Mouse (Mus musculus) neural tube, embryonic 12.5 days (tissue): Measurements from ENCODE around the gene Gm8660. TPM values are rescaled to one million over a fixed set of nuclear protein-coding genes. Genes with fewer than 3 reads are reported as not detected.
"Not testable (repeated sequence)": the region's sequence is repeated elsewhere in the genome, so short reads cannot be mapped to it uniquely, and the experiment has no call there.

Source experiments
- ATAC-seq: fragments of 200-750 bp; cut with Nextera tagmentation; 2 replicates; pipeline ENCODE4 v1.8.0; 2017; ENCODE audit warnings: low read depth, mild to moderate bottlenecking, moderate TSS enrichment, moderate library complexity; ENCODE audit not compliant: low FRiP score
- H3K27ac ChIP-seq: fragments of 300-500 bp; sonication (generic); 2 replicates; pipeline ENCODE4 v1.5.1; 2016
- H3K27me3 ChIP-seq: fragments of 300-500 bp; sonication (generic); replicated peaks from 2 replicates; pipeline ENCODE4 v1.6.1; 2016; ENCODE audit warnings: mild to moderate bottlenecking
- H3K36me3 ChIP-seq: fragments of 300-500 bp; sonication (generic); 2 replicates; pipeline ENCODE4 v1.6.1; 2016; ENCODE audit warnings: mild to moderate bottlenecking
- H3K4me1 ChIP-seq: fragments of 300-500 bp; sonication (generic); 2 replicates; pipeline ENCODE4 v1.6.1; 2016
- H3K4me2 ChIP-seq: fragments of 300-500 bp; sonication (generic); replicated peaks from 2 replicates; pipeline ENCODE4 v1.6.1; 2016; ENCODE audit warnings: mild to moderate bottlenecking
- H3K4me3 ChIP-seq: fragments of 300-500 bp; sonication (generic); 2 replicates; pipeline ENCODE4 v1.5.1; 2016
- H3K9ac ChIP-seq: fragments of 300-500 bp; sonication (generic); 2 replicates; pipeline ENCODE4 v1.6.1; 2016; ENCODE audit warnings: mild to moderate bottlenecking
- H3K9me3 ChIP-seq: fragments of 300-500 bp; sonication (generic); 2 replicates; pipeline ENCODE4 v1.6.1; 2016; ENCODE audit warnings: mild to moderate bottlenecking
- WGBS: fragments of 180-500 bp; shearing (Covaris S2); methylation state at CpG from one replicate; pipeline ENCODE4 v1.1.7; 2016; 5-methylcytosine and 5-hydroxymethylcytosine counted together
- polyA plus RNA-seq: library from polyadenylated mRNA; unstranded; fragments of >200 nt; fragmentation: Nextera tagmentation; extraction: Ambion mirVana; gene quantifications from 2 replicates; pipeline ENCODE4 v1.2.1, GENCODE M21; 2016

The Gm8660 gene
- polyA plus RNA-seq: not detected in 2 replicates

DNA sequence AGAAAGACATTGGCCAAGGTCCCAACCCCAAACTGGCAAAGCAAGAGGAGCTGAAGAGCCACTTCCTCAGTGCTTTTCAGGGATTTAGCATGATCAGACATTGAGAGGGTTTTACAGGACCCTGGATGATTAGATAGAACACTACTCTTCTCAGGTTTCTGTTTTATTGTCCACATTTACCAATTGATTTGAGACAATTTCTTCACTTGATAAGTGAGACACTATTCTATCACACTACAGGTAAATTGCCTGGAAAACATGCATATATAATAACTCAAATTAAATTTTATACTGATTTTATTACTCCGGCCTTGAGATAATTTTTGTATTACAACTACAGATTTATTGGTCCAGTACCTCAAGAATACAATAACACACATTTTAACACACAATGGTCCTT, at the start of gene Gm8660:
Gene Gm8660, minus strand, starts transcription at position 101 of the 400 bp plus-strand sequence.
- H3K4me1 ChIP-seq, H3K4me3 ChIP-seq, H3K9me3 ChIP-seq, H3K36me3 ChIP-seq, H3K4me2 ChIP-seq, H3K27me3 ChIP-seq, H3K27ac ChIP-seq, H3K9ac ChIP-seq, ATAC-seq: not testable (repeated sequence)
- no CpG with 5 or more reads among the region's 1 CpGs for WGBS

DNA sequence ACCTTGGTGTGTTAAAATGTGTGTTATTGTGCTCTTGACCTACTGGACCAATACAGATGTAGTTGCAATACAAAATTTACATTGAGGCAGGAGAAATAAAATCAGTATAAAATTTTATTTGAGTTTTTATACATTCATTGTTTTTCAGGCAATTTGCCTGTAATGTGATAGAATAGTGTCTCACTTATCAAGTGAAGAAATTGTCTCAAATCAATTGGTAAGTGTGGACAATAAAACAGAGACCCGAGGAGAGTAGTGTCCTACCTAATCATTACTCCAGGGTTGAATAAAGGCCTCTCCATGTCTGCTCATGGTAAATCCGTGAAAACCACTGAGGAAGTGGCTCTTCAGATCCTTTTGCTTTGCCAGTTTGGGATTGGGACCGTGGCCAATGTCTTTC, 42.4 kb upstream of the Gm8660 start, which contains the start of gene Vmn1r148:
Gene Vmn1r148, plus strand, starts transcription at position 301 of the 400 bp plus-strand sequence.
- not testable (repeated sequence) for H3K4me2 ChIP-seq, H3K27ac ChIP-seq, ATAC-seq, H3K27me3 ChIP-seq, H3K4me1 ChIP-seq, H3K4me3 ChIP-seq, H3K9ac ChIP-seq, H3K36me3 ChIP-seq, H3K9me3 ChIP-seq
- no CpG with 5 or more reads among the region's 3 CpGs for WGBS

DNA sequence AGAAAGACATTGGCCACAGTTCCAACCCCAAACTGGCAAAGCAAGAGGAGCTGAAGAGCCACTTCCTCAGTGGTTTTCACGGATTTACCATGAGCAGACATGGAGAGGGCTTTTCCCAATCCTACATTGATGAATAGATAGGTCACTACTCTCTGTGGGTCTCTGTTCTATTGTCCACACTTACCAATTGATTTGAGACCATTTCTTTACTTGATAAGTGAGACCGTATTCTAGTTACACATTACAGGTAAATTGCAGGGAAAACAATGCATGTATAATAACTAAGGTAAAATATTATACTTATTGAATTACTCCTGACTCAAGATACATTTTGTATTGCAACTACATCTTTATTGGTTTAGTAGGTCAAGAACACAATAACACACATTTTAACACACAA, 41.2 kb downstream of the Gm8660 start, which contains the start of gene Gm4187:
Gene Gm4187, minus strand, starts transcription at position 101 of the 400 bp plus-strand sequence.
- not testable (repeated sequence) for H3K4me3 ChIP-seq, H3K4me1 ChIP-seq, H3K27ac ChIP-seq, H3K4me2 ChIP-seq, H3K27me3 ChIP-seq, H3K36me3 ChIP-seq, H3K9me3 ChIP-seq, ATAC-seq, H3K9ac ChIP-seq
- no CpG with 5 or more reads among the region's 2 CpGs for WGBS

Other genes starting within 250 kb of the Gm8660 start
- gene Gm10666, start 236.3 kb downstream of the Gm8660 start, polyA plus RNA-seq: not detected in 2 replicates
- gene Vmn1r142, start 207.0 kb downstream of the Gm8660 start, polyA plus RNA-seq: not detected in 2 replicates
- not detected in 2 replicates for gene Vmn1r143, start 181.7 kb downstream of the Gm8660 start, polyA plus RNA-seq
- gene Gm8653, start 169.8 kb downstream of the Gm8660 start, polyA plus RNA-seq: not detected in 2 replicates
- gene Gm8453, start 141.6 kb downstream of the Gm8660 start, polyA plus RNA-seq: not detected in 2 replicates
- not detected in 2 replicates for gene Gm4187, start 41.3 kb downstream of the Gm8660 start, polyA plus RNA-seq
- not detected in 2 replicates for gene Vmn1r148, start 42.5 kb upstream of the Gm8660 start, polyA plus RNA-seq
- not detected in 2 replicates for gene Vmn1r149, start 67.2 kb upstream of the Gm8660 start, polyA plus RNA-seq
- not detected in 2 replicates for gene Gm10665, start 93.0 kb upstream of the Gm8660 start, polyA plus RNA-seq
- not detected in 2 replicates for gene Vmn1r151, start 128.6 kb upstream of the Gm8660 start, polyA plus RNA-seq
- not detected in 2 replicates for gene Vmn1r152, start 151.9 kb upstream of the Gm8660 start, polyA plus RNA-seq
- not detected in 2 replicates for gene Gm8677, start 163.8 kb upstream of the Gm8660 start, polyA plus RNA-seq
- not detected in 2 replicates for gene Gm4201, start 194.3 kb upstream of the Gm8660 start, polyA plus RNA-seq
- not detected in 2 replicates for gene Gm4565, start 217.1 kb upstream of the Gm8660 start, polyA plus RNA-seq